Mouse (Mus musculus) ES-E14 (cell line): Measurements from ENCODE around the gene Alk.

ENCODE experiments used
- CHD2 ChIP-seq: IDR thresholded peaks from 2 replicates; pipeline ENCODE4 v1.6.1; 2014; ENCODE audit warnings: mild to moderate bottlenecking, low read depth, low read length, inconsistent platforms
- HCFC1 ChIP-seq: IDR thresholded peaks from 2 replicates; pipeline ENCODE4 v1.6.1; 2012; ENCODE audit warnings: low read length, inconsistent platforms, borderline replicate concordance; ENCODE audit not compliant: insufficient read depth
- MAFK ChIP-seq: IDR thresholded peaks from 2 replicates; pipeline ENCODE4 v1.6.1; 2014; ENCODE audit warnings: mild to moderate bottlenecking, low read depth, low read length, inconsistent platforms; ENCODE audit not compliant: insufficient read depth
- ZNF384 ChIP-seq: IDR thresholded peaks from 2 replicates; pipeline ENCODE4 v1.6.1; 2012; ENCODE audit warnings: low read depth, low read length, inconsistent platforms

- TF ChIP-seq CHD2 (no peak), MAFK (no peak), HCFC1 (no peak), ZNF384 (no peak)
These were observed 591.7 kb downstream of the Alk start for GRCm38 (mm10) chr17:72012775-72013174.
